Mouse (Mus musculus) ovary, postnatal 10 days (tissue): ENCODE measurements at regions not wholly inside any gene's neighbourhood (a gene's known extent, or its start where the extent isn't known, plus 50 kb on each side); places are given as distances from the start of the nearest gene placed in this dataset.

Experiments
- DNase-seq: peaks from one replicate; pipeline ENCODE4 v3.0.0; 2022; ENCODE audit warnings: low spot score

- DNase-seq = no peak
These were observed 303.3 kb upstream of the Sel1l start for GRCm38 (mm10) chr12:92152043-92152921.

- no peak for DNase-seq
These were observed 288.6 kb upstream of the Sel1l start for GRCm38 (mm10) chr12:92137539-92137938.

DNA sequence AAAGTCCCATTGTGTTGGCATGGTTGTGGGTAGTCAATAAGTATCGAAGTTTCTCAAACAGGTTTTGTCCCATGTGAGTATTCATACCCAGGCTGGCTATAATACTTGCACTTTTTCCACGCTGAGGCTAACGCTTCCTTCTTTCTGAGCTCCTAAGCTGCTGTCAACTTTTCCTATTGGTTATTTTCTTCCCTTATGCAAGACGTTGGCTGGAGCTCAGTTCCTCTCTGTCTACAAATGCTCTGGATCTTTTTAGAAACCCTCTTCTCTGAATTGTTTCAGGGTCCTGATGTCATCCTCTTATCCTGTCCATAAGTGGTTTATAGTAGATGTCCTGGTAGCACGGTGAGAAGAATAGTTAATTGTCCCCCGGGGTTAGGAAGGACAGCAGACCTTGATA is 278.7 kb upstream of the Sel1l start:
- no peak for DNase-seq

DNA sequence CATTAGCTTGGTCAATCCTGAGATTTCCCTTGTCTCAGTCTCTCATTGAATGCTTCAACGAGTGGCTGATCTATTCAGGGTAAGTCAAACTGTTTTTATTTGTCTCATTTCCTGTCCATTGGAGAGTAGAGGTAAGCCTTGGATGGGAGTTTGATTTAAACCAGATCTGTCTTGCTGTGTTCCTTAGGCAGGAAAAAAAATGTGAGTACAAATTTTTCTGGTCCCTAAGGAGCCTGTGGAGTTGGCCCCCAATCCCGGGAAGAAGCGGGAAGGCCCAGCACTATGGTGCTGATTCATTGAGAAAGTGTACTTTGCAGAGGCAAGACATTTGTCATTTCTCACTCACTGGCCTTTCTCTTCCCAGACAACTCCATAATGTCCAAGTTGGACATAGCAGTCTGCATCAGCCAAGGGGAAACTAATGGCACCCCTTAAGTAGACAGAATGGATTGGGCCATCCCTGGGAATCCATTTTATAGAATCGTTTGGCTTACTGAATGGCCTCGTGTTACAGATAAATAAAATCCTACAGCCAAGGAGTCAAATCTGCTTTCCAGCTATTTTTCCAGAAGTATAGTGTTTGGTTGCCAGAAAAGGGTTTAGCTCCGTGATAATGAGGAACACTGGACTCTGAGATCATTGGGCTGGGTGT is 271.3 kb upstream of the Sel1l start:
- DNase-seq = no peak

DNA sequence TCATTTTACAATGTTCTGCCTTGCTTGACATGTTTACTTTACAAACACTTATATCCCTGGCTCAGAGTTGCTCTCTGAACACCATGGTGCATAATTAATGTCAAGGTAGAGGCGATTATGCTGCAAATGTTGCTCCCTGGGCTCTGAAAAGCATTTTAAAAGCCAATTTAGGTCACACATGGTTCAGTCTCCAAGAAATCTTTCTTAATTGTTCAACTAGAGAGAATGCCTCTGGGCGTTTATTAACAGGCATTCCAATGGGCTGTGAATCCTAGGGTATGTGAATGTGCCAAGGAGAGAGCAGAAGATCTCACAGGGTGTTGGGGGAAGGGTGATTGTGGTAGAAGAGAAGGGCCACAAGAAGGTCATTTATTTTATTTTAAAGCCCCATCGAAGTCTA is 260.7 kb upstream of the Sel1l start:
- DNase-seq = no peak

DNA sequence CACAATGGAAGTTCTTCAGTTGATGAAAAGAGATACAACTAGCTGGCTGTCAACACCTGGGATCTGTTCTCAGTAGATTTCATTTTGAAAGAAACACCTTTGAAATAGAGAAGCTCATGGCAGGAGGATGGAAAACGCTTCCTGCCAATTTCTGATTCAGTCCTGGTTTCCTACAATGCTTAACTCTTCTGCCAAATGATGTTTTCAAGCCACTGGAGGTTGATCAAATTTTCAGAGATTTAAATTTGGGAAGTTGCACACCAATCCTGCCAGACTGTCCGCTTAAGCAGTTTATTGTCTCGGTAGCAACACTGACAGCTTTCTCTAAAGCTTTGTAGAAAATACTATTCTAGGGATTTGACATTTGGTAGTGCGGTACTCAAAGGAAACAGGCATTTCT is 251.1 kb upstream of the Sel1l start:
- no peak for DNase-seq

DNA sequence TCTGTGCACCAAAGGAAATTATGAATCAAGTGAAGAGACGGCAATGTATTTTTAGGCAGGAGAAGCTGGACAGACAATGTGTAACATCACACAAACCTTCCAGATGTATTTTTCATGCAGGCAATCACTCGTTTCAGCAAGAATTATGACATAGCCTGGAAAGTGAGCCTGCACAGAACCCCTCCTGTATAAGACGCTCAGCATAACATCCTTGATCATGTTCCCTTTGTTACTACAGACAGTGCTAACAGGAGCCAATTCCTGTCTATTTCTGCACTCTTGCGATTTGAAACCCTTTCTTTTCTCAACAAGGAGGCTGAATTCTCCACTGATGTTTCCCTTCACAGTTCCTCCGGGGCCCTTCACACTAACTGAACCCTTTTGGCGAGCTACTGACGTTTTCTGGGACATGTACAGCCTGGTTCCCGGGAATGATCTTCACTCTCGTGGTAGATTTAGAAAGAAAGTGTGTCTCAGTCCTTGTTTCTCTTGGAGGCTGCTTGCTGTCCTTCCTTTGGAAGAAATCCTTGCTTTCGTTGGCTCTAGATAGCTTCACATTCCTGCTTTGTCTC is 243.9 kb upstream of the Sel1l start:
- DNase-seq = no peak

DNA sequence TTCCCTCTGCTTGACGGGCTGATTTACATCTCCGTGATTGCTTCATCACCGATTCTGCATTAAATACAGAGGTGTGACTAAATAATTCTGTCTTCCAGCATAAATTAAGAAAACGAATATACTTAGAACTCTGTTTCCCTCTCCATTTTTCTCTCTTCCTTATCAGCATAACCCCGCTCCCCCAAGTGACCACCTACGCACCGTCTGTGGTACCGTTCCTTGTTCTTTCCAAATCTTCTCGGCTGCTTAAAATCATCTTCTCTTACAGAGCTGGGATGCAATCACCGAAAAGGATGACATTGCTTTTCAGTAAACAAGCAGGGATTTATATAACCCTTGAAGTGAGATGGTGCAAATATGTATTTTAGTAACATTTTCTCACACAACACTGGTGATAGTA is 224.3 kb upstream of the Sel1l start:
- DNase-seq = no peak

GRCm38 (mm10) chr12:92062731-92063130 is 213.8 kb upstream of the Sel1l start:
- no peak for DNase-seq

GRCm38 (mm10) chr12:92040481-92040880 is 191.5 kb upstream of the Sel1l start:
- DNase-seq = no peak

DNA sequence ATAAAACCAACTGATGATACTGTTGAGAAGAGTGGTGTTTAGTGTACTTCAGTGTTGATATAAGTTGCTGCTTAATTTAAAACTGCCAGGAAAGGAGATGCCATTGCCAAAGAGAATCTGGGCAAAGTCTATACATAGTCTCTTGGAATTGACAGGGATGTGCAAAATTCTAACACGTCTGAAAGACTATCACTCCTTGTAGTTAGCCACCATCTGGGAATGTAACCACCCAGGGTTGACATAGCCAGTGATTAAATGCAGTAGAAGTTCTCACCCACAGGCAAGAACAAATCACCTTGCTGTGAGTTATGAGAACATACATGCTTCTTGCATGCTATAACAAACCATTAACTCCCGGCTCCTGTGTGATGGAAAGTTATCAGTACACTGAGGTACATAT is 180.2 kb upstream of the Sel1l start:
- DNase-seq = no peak

GRCm38 (mm10) chr12:92028354-92028753 is 179.4 kb upstream of the Sel1l start:
- no peak for DNase-seq

DNA sequence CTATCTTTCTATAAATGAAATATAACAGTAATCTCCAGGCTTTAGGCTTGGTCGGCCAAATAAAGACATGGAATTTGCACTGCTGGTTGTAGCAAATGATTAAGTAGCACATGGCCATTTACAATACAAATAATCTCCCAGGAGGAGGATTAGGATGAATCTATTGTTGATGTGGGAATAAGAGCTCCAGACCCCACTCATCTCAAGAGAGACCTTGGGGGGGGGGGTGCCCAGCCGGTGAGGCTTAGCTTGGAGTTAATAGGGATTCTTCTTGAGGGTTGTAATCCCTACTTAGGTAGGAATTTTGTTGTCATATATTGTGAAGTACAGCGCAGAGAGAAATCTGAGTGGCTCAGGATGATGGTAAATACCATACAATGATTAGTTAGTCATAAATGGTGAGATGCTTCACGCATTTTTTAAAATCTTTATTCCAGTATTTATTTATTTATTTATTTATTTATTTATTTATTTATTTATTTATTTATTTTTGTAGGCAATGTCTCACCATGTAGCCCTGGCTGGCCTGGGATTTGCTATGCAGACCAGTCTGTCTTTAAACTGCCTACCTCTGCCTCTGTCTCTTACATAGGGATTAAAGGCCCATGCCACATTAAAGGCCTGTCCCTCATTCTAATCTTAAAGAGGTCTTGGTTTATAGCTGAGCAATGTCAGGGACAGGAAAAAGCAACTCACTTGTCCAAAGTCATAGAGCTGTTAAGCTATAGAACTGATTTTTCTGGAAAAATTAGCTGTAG is 175.7 kb upstream of the Sel1l start:
- DNase-seq = no peak

DNA sequence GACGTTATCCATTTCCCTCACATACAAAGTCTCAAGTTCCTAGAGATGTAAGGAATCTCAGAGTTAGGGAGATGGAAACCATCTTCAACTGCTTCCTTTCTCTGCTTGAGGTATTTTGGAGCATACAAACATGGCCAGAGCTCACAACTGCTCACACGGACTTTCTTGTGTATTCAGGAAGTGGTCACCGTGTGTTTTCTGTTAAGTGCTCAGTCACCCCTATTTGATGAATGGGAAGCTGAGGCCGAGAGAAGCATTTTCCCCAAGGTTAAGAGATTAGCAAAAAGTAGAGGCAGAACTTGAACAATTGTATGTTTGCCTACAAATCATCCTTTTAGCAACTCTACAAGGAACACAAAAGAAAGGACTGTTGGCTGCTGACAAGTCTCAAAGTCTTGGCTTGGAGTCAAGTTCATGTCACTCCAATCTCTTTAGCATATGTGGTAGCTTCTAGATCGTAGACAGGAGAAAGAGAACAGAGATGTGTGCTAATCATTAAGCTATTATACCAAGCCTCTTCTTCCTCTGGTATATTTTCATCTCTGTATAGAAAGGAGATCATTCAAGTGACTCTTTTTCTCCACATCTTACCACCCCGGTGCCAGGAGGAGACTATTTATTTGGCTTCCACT is 170.8 kb upstream of the Sel1l start:
- DNase-seq = no peak

DNA sequence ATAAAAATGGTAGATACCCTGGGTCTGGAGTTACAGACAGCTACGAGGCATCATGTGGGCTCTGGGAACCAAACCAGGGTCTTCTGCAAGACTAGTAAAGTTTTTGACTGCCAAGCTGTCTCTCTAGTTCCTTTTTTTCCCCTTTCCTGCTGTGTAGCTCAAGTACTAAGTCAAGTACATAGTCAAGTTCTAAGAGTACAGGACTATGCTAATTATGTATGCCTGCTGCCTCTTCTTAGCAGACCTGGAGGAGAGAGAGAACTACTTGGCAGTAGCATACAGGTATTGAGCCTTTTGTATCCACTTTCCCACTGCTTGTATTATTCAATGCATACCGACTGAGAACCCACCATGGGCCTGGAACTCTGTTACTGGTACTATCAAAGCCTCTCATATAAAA is 166.4 kb upstream of the Sel1l start:
- no peak for DNase-seq

- DNase-seq = no peak
These were observed 165.0 kb upstream of the Sel1l start for GRCm38 (mm10) chr12:92013979-92014378.

DNA sequence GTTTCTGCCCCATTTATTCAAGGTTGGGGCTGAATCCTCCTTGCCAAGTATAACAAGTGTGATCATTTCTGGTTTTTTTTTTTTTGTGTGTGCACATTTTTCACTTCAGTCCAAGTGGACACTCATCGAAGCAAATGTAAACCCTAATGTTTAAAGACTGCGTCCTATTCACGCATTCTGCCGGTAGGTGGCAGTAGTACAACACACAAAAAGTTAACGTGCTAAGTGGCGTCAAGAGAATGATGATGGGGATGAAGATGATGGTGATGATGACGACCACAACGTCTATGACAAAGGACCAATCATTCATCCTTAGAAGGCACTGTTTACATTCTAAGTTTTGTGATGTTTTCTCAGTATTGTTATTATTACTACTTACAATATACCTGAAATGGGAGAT is 164.3 kb upstream of the Sel1l start:
- DNase-seq = no peak

GRCm38 (mm10) chr12:92004391-92005094 is 155.6 kb upstream of the Sel1l start:
- no peak for DNase-seq

DNA sequence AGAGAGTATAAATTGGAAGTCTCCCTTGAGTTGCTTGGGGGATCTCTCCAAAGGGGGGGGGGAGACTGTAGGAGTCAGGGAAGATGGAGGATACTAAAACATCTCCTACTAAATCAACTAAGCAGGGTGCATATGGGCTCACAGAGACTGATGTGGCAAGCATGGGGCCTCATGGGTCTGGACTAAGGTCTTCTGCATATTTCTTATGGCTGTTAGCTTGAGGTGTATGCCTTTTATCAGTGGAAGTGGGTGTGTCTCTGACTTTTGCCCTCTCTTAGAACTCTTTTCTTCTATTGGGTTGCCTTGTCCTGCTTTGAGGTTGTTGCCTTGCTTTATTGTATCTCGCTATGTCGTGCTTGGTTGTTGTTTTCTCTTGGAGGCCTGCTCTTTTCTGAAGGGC is 150.1 kb upstream of the Sel1l start:
- no peak for DNase-seq

GRCm38 (mm10) chr12:91997404-91997803 is 148.4 kb upstream of the Sel1l start:
- no peak for DNase-seq

DNA sequence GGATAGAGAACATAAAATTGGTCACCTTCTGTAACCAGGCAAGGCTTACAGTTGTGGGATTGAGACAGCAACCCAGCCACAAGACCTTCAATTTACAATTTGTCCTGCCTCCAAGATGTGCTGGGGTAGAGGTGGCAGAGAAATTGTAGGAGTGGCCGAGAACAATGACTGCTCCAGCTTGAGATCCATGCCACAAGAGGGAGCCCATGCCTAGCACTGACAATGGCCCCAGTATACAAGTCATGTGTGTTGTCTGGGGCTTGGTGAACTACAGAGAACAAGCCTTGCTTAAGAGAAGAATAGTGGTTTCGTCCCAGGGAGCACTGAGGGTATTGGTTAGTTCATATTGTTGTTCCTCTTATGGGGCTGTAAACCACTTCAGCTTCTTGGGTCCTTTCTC is 146.6 kb upstream of the Sel1l start:
- no peak for DNase-seq

GRCm38 (mm10) chr12:91986448-91986847 is 137.5 kb upstream of the Sel1l start:
- DNase-seq = no peak
